Mouse (Mus musculus) liver, embryonic 16.5 days (tissue): ENCODE measurements at regions not wholly inside any gene's neighbourhood (a gene's known extent, or its start where the extent isn't known, plus 50 kb on each side); places are given as distances from the start of the nearest gene placed in this dataset.

Experiments
- ATAC-seq: fragments of 200-750 bp; cut with Nextera tagmentation; 2 replicates; pipeline ENCODE4 v1.8.0; 2017; ENCODE audit warnings: low read depth, mild to moderate bottlenecking, moderate number of reproducible peaks, moderate library complexity
- H3K27ac ChIP-seq: fragments of 300-500 bp; sonication (generic); 2 replicates; pipeline ENCODE4 v1.5.1; 2014; ENCODE audit warnings: mild to moderate bottlenecking, low read length
- H3K27me3 ChIP-seq: fragments of 300-500 bp; sonication (generic); 2 replicates; pipeline ENCODE4 v1.6.1; 2014; ENCODE audit warnings: low read depth, low read length, mixed read lengths; ENCODE audit not compliant: control insufficient read depth, insufficient read depth
- H3K36me3 ChIP-seq: fragments of 300-500 bp; sonication (generic); 2 replicates; pipeline ENCODE4 v1.6.1; 2014; ENCODE audit warnings: mild to moderate bottlenecking; ENCODE audit not compliant: control insufficient read depth, insufficient read depth
- H3K4me1 ChIP-seq: fragments of 300-500 bp; sonication (generic); 2 replicates; pipeline ENCODE4 v1.6.1; 2014; ENCODE audit warnings: low read depth, low read length, mixed read lengths; ENCODE audit not compliant: control insufficient read depth
- H3K4me2 ChIP-seq: fragments of 300-500 bp; sonication (generic); 2 replicates; pipeline ENCODE4 v1.6.1; 2014; ENCODE audit warnings: low read depth, low read length, mixed read lengths
- H3K4me3 ChIP-seq: fragments of 300-500 bp; sonication (generic); 2 replicates; pipeline ENCODE4 v1.5.1; 2014; ENCODE audit warnings: low read depth, mild to moderate bottlenecking, low read length
- H3K9ac ChIP-seq: fragments of 300-500 bp; sonication (generic); 2 replicates; pipeline ENCODE4 v1.6.1; 2014; ENCODE audit warnings: low read depth, low read length
- H3K9me3 ChIP-seq: fragments of 300-500 bp; sonication (generic); replicated peaks from 2 replicates; pipeline ENCODE4 v1.6.1; 2016; ENCODE audit warnings: low read length; ENCODE audit not compliant: control insufficient read depth
- WGBS: fragments of 180-500 bp; shearing (Covaris S2); extraction: QIAGEN DNeasy Blood & Tissue Kit; methylation state at CpG from one replicate; pipeline ENCODE4 v1.1.7; 2014; ENCODE audit not compliant: insufficient replicate concordance; 5-methylcytosine and 5-hydroxymethylcytosine counted together

GRCm38 (mm10) chr6:140200322-140200721, 159.1 kb upstream of the Plcz1 start:
- Histone ChIP-seq H3K9me3 (no peaks in the 10 kb centered on the region; the same call in 1 of the 2 replicates), H3K27ac (no peak overlapping the region), H3K9ac (no peak overlapping the region), H3K4me3 (no peak overlapping the region), H3K4me1 (no peaks in the 10 kb centered on the region; the same call in 1 of the 2 replicates), H3K36me3 (no peaks in the 10 kb centered on the region), H3K27me3 (no peaks in the 10 kb centered on the region), H3K4me2 (no peak overlapping the region)
- no peak for ATAC-seq
- whole genome bisulfite sequencing, result 49% methylated on average over 5 of the region's 5 CpGs

- 57% methylated on average over 6 of the region's 6 CpGs for WGBS
- peak; percentile 35; the same call in 1 of the 2 replicates for ATAC-seq
These were observed 156.8 kb upstream of the Plcz1 start for GRCm38 (mm10) chr6:140198036-140198435.

DNA sequence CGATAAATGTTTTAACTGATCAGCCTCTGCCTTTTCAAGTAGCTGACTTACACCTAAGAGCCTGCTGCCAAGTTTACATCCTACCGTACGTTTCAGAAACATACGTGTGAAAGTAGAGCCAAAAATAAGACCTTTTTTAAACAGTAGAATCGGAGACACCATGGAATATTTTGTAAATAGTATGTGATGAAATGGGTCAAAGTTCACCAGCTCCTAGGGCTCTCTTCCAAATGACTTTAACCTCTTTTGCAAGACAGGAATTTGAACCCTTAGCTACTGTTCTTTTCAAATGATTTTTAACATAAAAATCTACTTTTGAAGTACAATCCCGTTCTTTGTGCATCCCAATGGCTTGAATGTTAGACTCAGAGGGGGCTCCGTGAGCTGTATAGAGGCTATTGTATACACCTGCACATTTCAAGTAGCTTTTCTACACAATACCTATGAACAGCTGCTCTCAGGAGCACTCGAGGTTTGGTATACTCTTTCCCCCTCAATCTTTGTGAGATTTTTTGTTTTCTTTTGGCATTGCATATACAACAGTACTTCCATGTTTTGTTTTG, 155.9 kb upstream of the Plcz1 start:
- Histone ChIP-seq H3K9me3 (no peaks in the 10 kb centered on the region; the same call in 1 of the 2 replicates), H3K36me3 (no peaks in the 10 kb centered on the region), H3K9ac (no peak overlapping the region), H3K4me3 (no peak overlapping the region), H3K27me3 (no peaks in the 10 kb centered on the region), H3K4me2 (no peak overlapping the region), H3K4me1 (no peaks in the 10 kb centered on the region; the same call in 1 of the 2 replicates), H3K27ac (no peak overlapping the region)
- peak; percentile 55; the same call in 1 of the 2 replicates for ATAC-seq
- WGBS, result 54% methylated on average over 8 of the region's 8 CpGs

More at GRCm38 (mm10) chr6:140198036-140198435, 156.8 kb upstream of the Plcz1 start:
- Histone ChIP-seq H3K27me3 (no peaks in the 10 kb centered on the region), H3K9me3 (no peaks in the 10 kb centered on the region; the same call in 1 of the 2 replicates), H3K36me3 (no peaks in the 10 kb centered on the region), H3K4me2 (no peak overlapping the region), H3K4me3 (no peak overlapping the region), H3K9ac (no peak overlapping the region), H3K27ac (no peak overlapping the region), H3K4me1 (no peaks in the 10 kb centered on the region; the same call in 1 of the 2 replicates)

- Histone ChIP-seq H3K9me3 (no peaks in the 10 kb centered on the region), H3K36me3 (no peaks in the 10 kb centered on the region), H3K27me3 (no peaks in the 10 kb centered on the region), H3K4me1 (no peaks in the 10 kb centered on the region; the same call in 1 of the 2 replicates), H3K27ac (no peak overlapping the region), H3K4me2 (no peak overlapping the region), H3K9ac (no peak overlapping the region), H3K4me3 (no peak overlapping the region)
- no peak for ATAC-seq
- WGBS, result 46% methylated on average over 2 of the region's 2 CpGs
These were observed 153.0 kb upstream of the Plcz1 start for GRCm38 (mm10) chr6:140194276-140194675.

GRCm38 (mm10) chr6:140193084-140193939, 152.1 kb upstream of the Plcz1 start:
- ATAC-seq, result no peak
- H3K9me3 ChIP-seq, result no peaks in the 10 kb centered on the region
- no peak overlapping the region for H3K27ac ChIP-seq
- no peaks in the 10 kb centered on the region; the same call in 1 of the 2 replicates for H3K4me1 ChIP-seq
- no peak overlapping the region for H3K4me3 ChIP-seq
- H3K4me2 ChIP-seq, result no peak overlapping the region
- no peaks in the 10 kb centered on the region for H3K27me3 ChIP-seq
- 41% methylated on average over 9 of the region's 9 CpGs for WGBS
- H3K9ac ChIP-seq, result no peak overlapping the region
- no peaks in the 10 kb centered on the region for H3K36me3 ChIP-seq

DNA sequence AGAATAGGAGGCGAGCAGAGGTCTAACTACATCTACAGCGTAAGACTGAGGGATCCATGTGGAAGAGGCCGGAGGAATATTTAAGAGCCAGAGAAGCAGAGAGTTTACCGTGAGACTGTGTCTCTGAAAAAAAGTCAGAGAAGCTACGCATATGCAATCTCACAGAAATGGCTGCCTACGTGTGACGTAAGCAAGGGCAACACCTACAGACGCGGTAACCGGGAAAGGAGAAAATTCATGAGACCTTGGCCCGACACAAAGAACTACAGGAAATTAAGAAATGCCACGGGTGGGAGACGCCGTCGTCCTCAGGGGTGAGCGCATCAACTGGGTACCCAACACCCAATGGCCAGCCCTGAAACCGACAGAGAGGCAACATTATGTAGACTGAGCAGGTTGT, 151.3 kb upstream of the Plcz1 start:
- Histone ChIP-seq H3K4me1 (no peaks in the 10 kb centered on the region; the same call in 1 of the 2 replicates), H3K4me2 (no peak overlapping the region), H3K4me3 (no peak overlapping the region), H3K36me3 (no peaks in the 10 kb centered on the region), H3K27me3 (no peaks in the 10 kb centered on the region), H3K9ac (no peak overlapping the region), H3K27ac (no peak overlapping the region), H3K9me3 (no peaks in the 10 kb centered on the region)
- no peak for ATAC-seq
- WGBS, result 68% methylated on average over 17 of the region's 17 CpGs

DNA sequence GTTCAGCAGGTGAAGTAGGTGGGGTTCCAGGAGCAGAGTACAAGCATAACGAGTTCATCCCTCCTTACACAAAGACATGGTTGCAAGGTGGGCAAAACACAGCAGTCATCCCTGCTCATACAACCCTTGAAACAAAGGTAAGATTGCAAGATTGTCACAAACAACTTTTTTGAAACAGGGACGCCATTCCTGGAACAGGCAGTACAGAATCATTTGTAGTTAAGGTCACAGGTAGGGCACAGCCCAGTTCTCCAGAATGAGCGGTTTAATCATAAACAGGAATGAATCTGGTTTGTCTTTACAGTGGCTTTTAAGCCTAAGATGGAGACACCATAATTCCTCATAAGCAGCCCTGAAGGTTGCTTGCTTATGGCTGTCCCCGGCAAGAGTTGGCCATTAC, 150.1 kb upstream of the Plcz1 start:
- Histone ChIP-seq H3K9ac (no peak overlapping the region), H3K27me3 (no peaks in the 10 kb centered on the region), H3K36me3 (no peaks in the 10 kb centered on the region), H3K9me3 (no peaks in the 10 kb centered on the region), H3K4me2 (no peak overlapping the region), H3K27ac (no peak overlapping the region), H3K4me3 (no peak overlapping the region), H3K4me1 (no peaks in the 10 kb centered on the region)
- 56% methylated on average over 4 of the region's 4 CpGs for WGBS
- ATAC-seq, result no peak

DNA sequence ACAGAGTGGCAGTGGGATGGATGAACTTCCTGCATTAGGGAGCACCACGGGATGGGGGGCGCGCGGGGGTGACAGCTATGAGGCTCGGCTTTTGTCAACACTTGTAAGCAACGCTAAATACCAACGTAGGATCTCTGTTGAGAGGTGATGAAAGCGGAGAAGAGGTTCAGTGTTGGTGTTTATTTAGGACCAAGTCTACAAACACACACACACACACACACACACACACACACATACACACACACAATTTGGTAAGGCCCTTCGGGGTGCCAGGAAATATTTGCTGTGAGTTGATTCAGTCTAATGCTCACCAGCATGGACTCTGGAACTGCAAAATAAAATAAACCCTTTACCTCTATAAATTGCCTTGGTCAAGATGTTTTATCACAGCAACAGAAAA, 148.3 kb upstream of the Plcz1 start:
- Histone ChIP-seq H3K9me3 (no peaks in the 10 kb centered on the region), H3K27ac (no peak overlapping the region), H3K4me3 (no peak overlapping the region), H3K4me2 (no peak overlapping the region), H3K27me3 (no peaks in the 10 kb centered on the region), H3K4me1 (no peaks in the 10 kb centered on the region), H3K36me3 (no peaks in the 10 kb centered on the region), H3K9ac (no peak overlapping the region)
- WGBS, result 70% methylated on average over 9 of the region's 9 CpGs
- ATAC-seq, result no peak

- H3K36me3 ChIP-seq, result no peaks in the 10 kb centered on the region
- H3K4me3 ChIP-seq, result no peak overlapping the region
- no peaks in the 10 kb centered on the region for H3K27me3 ChIP-seq
- no peak overlapping the region for H3K4me2 ChIP-seq
- H3K9ac ChIP-seq, result no peak overlapping the region
- no peaks in the 10 kb centered on the region for H3K9me3 ChIP-seq
- H3K4me1 ChIP-seq, result no peaks in the 10 kb centered on the region
- no peak for ATAC-seq
- 68% methylated on average over 3 of the region's 3 CpGs for WGBS
- H3K27ac ChIP-seq, result no peak overlapping the region
These were observed 146.5 kb upstream of the Plcz1 start for GRCm38 (mm10) chr6:140187733-140188132.
